Mouse (Mus musculus): ENCODE measurements around the gene Vwa8.

GRCm38 (mm10) chr14:79034511-79034913 is 185.7 kb downstream of the Vwa8 start:
- TF ChIP-seq MAFK (IDR thresholded peaks at IDR 0.05; ENCODE audit: insufficient replicate concordance, low read length) = no peak
- TF ChIP-seq POLR2A (IDR thresholded peaks at IDR 0.05; ENCODE audit: low read depth, low read length) = no peak
- no peak for TF ChIP-seq ZKSCAN1 (IDR thresholded peaks at IDR 0.05; ENCODE audit: borderline replicate concordance, low read depth, low read length)
- TF ChIP-seq SMC3 (IDR thresholded peaks at IDR 0.05; ENCODE audit: low read depth, low read length) = no peak
- TF ChIP-seq CTCF (conservative IDR thresholded peaks at IDR 0.05 in 1 of 2, IDR thresholded peaks at IDR 0.05 in 1 of 2; ENCODE audit: low read depth in 2 of 2, low read length in 2 of 2) = no peak
- TF ChIP-seq GABPA (IDR thresholded peaks at IDR 0.05; ENCODE audit: insufficient replicate concordance, low read depth, low read length) = no peak
- no peak for TF ChIP-seq NRF1 (IDR thresholded peaks at IDR 0.05; ENCODE audit: low read depth, low read length)
- no peak for TF ChIP-seq IRF4 (IDR thresholded peaks at IDR 0.05; ENCODE audit: low read depth, low read length)
- no peak for TF ChIP-seq MAX (IDR thresholded peaks at IDR 0.05; ENCODE audit: low read length)
- TF ChIP-seq CHD2 (IDR thresholded peaks at IDR 0.05; ENCODE audit: low read length) = no peak

Measured in CH12.LX (cell line).